Mouse (Mus musculus): ENCODE data around the gene Dohh.
A peak's percentile ranks its signal among the peaks of the same experiment; 100 is the strongest.

- TF ChIP-seq CTCF (IDR thresholded peaks at IDR 0.05; ENCODE audit: extremely low read depth, insufficient read depth, insufficient read length, insufficient replicate concordance), result no peak
- peak; percentile 35 for TF ChIP-seq POLR2A (IDR thresholded peaks at IDR 0.05; ENCODE audit: low read depth, low read length)
These were observed 5.6 kb upstream of the Dohh start for GRCm38 (mm10) chr10:81378553-81379182.

All from spleen, adult 2 months (tissue).